Mouse (Mus musculus) embryonic facial prominence, embryonic 13.5 days (tissue): ENCODE data around the gene Sypl. TPM values are rescaled to one million over a fixed set of nuclear protein-coding genes. Genes with fewer than 3 reads are reported as not detected.
A peak's percentile ranks its signal among the peaks of the same experiment; 100 is the strongest.

ENCODE experiments used
- ATAC-seq: fragments of 200-750 bp; cut with Nextera tagmentation; 2 replicates; pipeline ENCODE4 v1.8.0; 2017; ENCODE audit warnings: low read depth; ENCODE audit not compliant: insufficient number of reproducible peaks, insufficient read depth, low FRiP score, low TSS enrichment
- H3K27ac ChIP-seq: fragments of 300-500 bp; sonication (generic); 2 replicates; pipeline ENCODE4 v1.5.1; 2015; ENCODE audit warnings: moderate library complexity, mild to moderate bottlenecking, inconsistent platforms
- H3K27me3 ChIP-seq: fragments of 300-500 bp; sonication (generic); 2 replicates; pipeline ENCODE4 v1.6.1; 2015; ENCODE audit warnings: mild to moderate bottlenecking, inconsistent platforms
- H3K36me3 ChIP-seq: fragments of 300-500 bp; sonication (generic); 2 replicates; pipeline ENCODE4 v1.6.1; 2015; ENCODE audit warnings: mild to moderate bottlenecking, inconsistent platforms
- H3K4me1 ChIP-seq: fragments of 300-500 bp; sonication (generic); 2 replicates; pipeline ENCODE4 v1.6.1; 2015; ENCODE audit warnings: inconsistent platforms
- H3K4me2 ChIP-seq: fragments of 300-500 bp; sonication (generic); 2 replicates; pipeline ENCODE4 v1.6.1; 2015; ENCODE audit warnings: moderate library complexity, mild to moderate bottlenecking, inconsistent platforms
- H3K4me3 ChIP-seq: fragments of 300-500 bp; sonication (generic); 2 replicates; pipeline ENCODE4 v1.5.1; 2015; ENCODE audit warnings: mild to moderate bottlenecking, inconsistent platforms
- H3K9ac ChIP-seq: fragments of 300-500 bp; sonication (generic); 2 replicates; pipeline ENCODE4 v1.6.1; 2015; ENCODE audit warnings: mild to moderate bottlenecking, inconsistent platforms
- H3K9me3 ChIP-seq: fragments of 300-500 bp; sonication (generic); 2 replicates; pipeline ENCODE4 v1.6.1; 2016; ENCODE audit warnings: inconsistent platforms
- WGBS: fragments of 180-500 bp; shearing (Covaris S2); methylation state at CpG from one replicate; pipeline ENCODE4 v1.1.7; 2015; ENCODE audit warnings: mixed read lengths; 5-methylcytosine and 5-hydroxymethylcytosine counted together
- polyA plus RNA-seq: library from polyadenylated mRNA; unstranded; fragments of >200 nt; fragmentation: Nextera tagmentation; extraction: Ambion mirVana; gene quantifications from 2 replicates; pipeline ENCODE4 v1.2.1, GENCODE M21; 2015

Sypl gene
- polyA plus RNA-seq, 1 experiment from 2014 or later = 78.6 TPM

GRCm38 (mm10) chr12:32944884-32945454 is 8.7 kb upstream of the Sypl start:
- Histone ChIP-seq H3K9me3 (no peaks in the 10 kb centered on the region), H3K9ac (no peak overlapping the region), H3K4me3 (no peak overlapping the region), H3K36me3 (no peaks in the 10 kb centered on the region), H3K4me2 (no peak overlapping the region), H3K4me1 (no peaks in the 10 kb centered on the region), H3K27me3 (no peaks in the 10 kb centered on the region), H3K27ac (no peak overlapping the region)
- WGBS = 74% methylated on average over 8 of the region's 8 CpGs
- no peak for ATAC-seq

GRCm38 (mm10) chr12:32946376-32946775 is 7.3 kb upstream of the Sypl start:
- no peak for ATAC-seq
- WGBS = 80% methylated on average over 4 of the region's 4 CpGs
- Histone ChIP-seq H3K36me3 (no peaks in the 10 kb centered on the region), H3K9me3 (no peaks in the 10 kb centered on the region), H3K27ac (no peak overlapping the region), H3K4me2 (no peak overlapping the region), H3K27me3 (no peaks in the 10 kb centered on the region), H3K9ac (no peak overlapping the region), H3K4me3 (no peak overlapping the region), H3K4me1 (no peaks in the 10 kb centered on the region)

- no peak overlapping the region for H3K9ac ChIP-seq
- H3K27ac ChIP-seq = no peak overlapping the region
- WGBS = 34% methylated on average over 3 of the region's 3 CpGs
- H3K9me3 ChIP-seq = no peaks in the 10 kb centered on the region
- no peak overlapping the region for H3K4me3 ChIP-seq
- no peak overlapping the region for H3K4me2 ChIP-seq
- no peak for ATAC-seq
- peaks cover 16% of the 10 kb centered on the region for H3K4me1 ChIP-seq
- no peaks in the 10 kb centered on the region for H3K36me3 ChIP-seq
- no peaks in the 10 kb centered on the region for H3K27me3 ChIP-seq
Observed at GRCm38 (mm10) chr12:32952416-32952815, 1.3 kb upstream of the Sypl start.

GRCm38 (mm10) chr12:32953066-32953465 is 625 bp upstream of the Sypl start:
- Histone ChIP-seq H3K27ac (peak overlapping the region; percentile 98), H3K9ac (peak overlapping the region; percentile 88), H3K4me1 (peaks cover 16% of the 10 kb centered on the region), H3K9me3 (no peaks in the 10 kb centered on the region), H3K36me3 (no peaks in the 10 kb centered on the region), H3K27me3 (no peaks in the 10 kb centered on the region), H3K4me3 (peak overlapping the region; percentile 78), H3K4me2 (peak overlapping the region; percentile 64)
- 18% methylated on average over 6 of the region's 6 CpGs for WGBS
- no peak for ATAC-seq

- peak overlapping the region; percentile 78 for H3K4me3 ChIP-seq
- peak overlapping the region; percentile 98 for H3K27ac ChIP-seq
- no peaks in the 10 kb centered on the region for H3K36me3 ChIP-seq
- H3K9ac ChIP-seq = peak overlapping the region; percentile 88
- under 1% methylated on average over 71 of the region's 71 CpGs for WGBS
- peak; percentile 22 for ATAC-seq
- no peaks in the 10 kb centered on the region for H3K9me3 ChIP-seq
- H3K27me3 ChIP-seq = no peaks in the 10 kb centered on the region
- H3K4me2 ChIP-seq = peak overlapping the region; percentile 81
- H3K4me1 ChIP-seq = peaks cover 19% of the 10 kb centered on the region
Observed at GRCm38 (mm10) chr12:32954216-32955021, 728 bp downstream of the Sypl start.

- H3K4me2 ChIP-seq = peak overlapping the region; percentile 81
- 0 out of 2 replicates have a peak overlapping the region, but pooled peaks have one; percentile 98 for H3K27ac ChIP-seq
- H3K27me3 ChIP-seq = no peaks in the 10 kb centered on the region
- H3K9me3 ChIP-seq = no peaks in the 10 kb centered on the region
- ATAC-seq = no peak
- H3K4me3 ChIP-seq = peak overlapping the region; percentile 78
- H3K4me1 ChIP-seq = peaks cover 25% of the 10 kb centered on the region
- no peaks in the 10 kb centered on the region for H3K36me3 ChIP-seq
- peak overlapping the region; percentile 88 for H3K9ac ChIP-seq
- WGBS = 3% methylated on average over 8 of the region's 8 CpGs
Observed at GRCm38 (mm10) chr12:32955037-32955436, 1.3 kb downstream of the Sypl start.

GRCm38 (mm10) chr12:32957211-32957610 is 3.5 kb downstream of the Sypl start:
- Histone ChIP-seq H3K4me2 (no peak overlapping the region), H3K27ac (no peak overlapping the region), H3K36me3 (no peaks in the 10 kb centered on the region), H3K4me1 (peaks cover 31% of the 10 kb centered on the region), H3K4me3 (no peak overlapping the region), H3K27me3 (no peaks in the 10 kb centered on the region), H3K9me3 (no peaks in the 10 kb centered on the region), H3K9ac (no peak overlapping the region)
- 69% methylated on average over 2 of the region's 2 CpGs for WGBS
- ATAC-seq = no peak

- no peak for ATAC-seq
- Histone ChIP-seq H3K4me2 (no peak overlapping the region), H3K9me3 (no peaks in the 10 kb centered on the region), H3K4me3 (no peak overlapping the region), H3K27me3 (no peaks in the 10 kb centered on the region), H3K9ac (no peak overlapping the region), H3K27ac (no peak overlapping the region), H3K4me1 (peaks cover 17% of the 10 kb centered on the region), H3K36me3 (peaks cover 8% of the 10 kb centered on the region)
Observed at GRCm38 (mm10) chr12:32962132-32962531, 8.4 kb downstream of the Sypl start.

GRCm38 (mm10) chr12:32963858-32964257 is 10.2 kb downstream of the Sypl start:
- 87% methylated on average over 4 of the region's 4 CpGs for WGBS

GRCm38 (mm10) chr12:32972287-32972686 is 18.6 kb downstream of the Sypl start:
- H3K4me1 ChIP-seq = peaks cover 6% of the 10 kb centered on the region; the same call in 1 of the 2 replicates
- H3K9me3 ChIP-seq = no peaks in the 10 kb centered on the region
- peaks cover 34% of the 10 kb centered on the region for H3K36me3 ChIP-seq
- H3K9ac ChIP-seq = no peak overlapping the region
- H3K27ac ChIP-seq = no peak overlapping the region
- no peaks in the 10 kb centered on the region for H3K27me3 ChIP-seq
- no peak overlapping the region for H3K4me3 ChIP-seq
- H3K4me2 ChIP-seq = no peak overlapping the region
- no peak for ATAC-seq
- WGBS = 88% methylated on average over 1 of the region's 1 CpGs

More at GRCm38 (mm10) chr12:32963858-32964257, 10.2 kb downstream of the Sypl start:
- Histone ChIP-seq H3K4me3 (no peak overlapping the region), H3K36me3 (peaks cover 15% of the 10 kb centered on the region), H3K27me3 (no peaks in the 10 kb centered on the region), H3K4me2 (no peak overlapping the region), H3K27ac (no peak overlapping the region), H3K9ac (no peak overlapping the region), H3K9me3 (no peaks in the 10 kb centered on the region), H3K4me1 (peaks cover 15% of the 10 kb centered on the region; the same call in 1 of the 2 replicates)
- ATAC-seq = no peak

- H3K9ac ChIP-seq = no peak overlapping the region
- no peak for ATAC-seq
- H3K36me3 ChIP-seq = peaks cover 23% of the 10 kb centered on the region
- H3K4me2 ChIP-seq = no peak overlapping the region
- H3K27me3 ChIP-seq = no peaks in the 10 kb centered on the region
- no peaks in the 10 kb centered on the region for H3K9me3 ChIP-seq
- no peak overlapping the region for H3K4me3 ChIP-seq
- H3K4me1 ChIP-seq = peaks cover 6% of the 10 kb centered on the region; the same call in 1 of the 2 replicates
- H3K27ac ChIP-seq = no peak overlapping the region
Observed at GRCm38 (mm10) chr12:32974893-32975292, 21.2 kb downstream of the Sypl start.

GRCm38 (mm10) chr12:32975501-32975900 is 21.8 kb downstream of the Sypl start:
- no peak overlapping the region for H3K4me2 ChIP-seq
- no peak overlapping the region for H3K9ac ChIP-seq
- peaks cover 9% of the 10 kb centered on the region; the same call in 1 of the 2 replicates for H3K4me1 ChIP-seq
- WGBS = 69% methylated on average over 3 of the region's 3 CpGs
- ATAC-seq = no peak
- H3K36me3 ChIP-seq = peaks cover 21% of the 10 kb centered on the region
- no peaks in the 10 kb centered on the region for H3K27me3 ChIP-seq
- no peak overlapping the region for H3K4me3 ChIP-seq
- no peak overlapping the region for H3K27ac ChIP-seq
- H3K9me3 ChIP-seq = no peaks in the 10 kb centered on the region
